Mouse (Mus musculus) adrenal gland, postnatal 14 days (tissue): ENCODE results near the gene Ptbp3. TPM values are rescaled to one million over a fixed set of nuclear protein-coding genes. Genes with fewer than 3 reads are reported as not detected.
"Not testable (repeated sequence)": the region's sequence is repeated elsewhere in the genome, so short reads cannot be mapped to it uniquely, and the experiment has no call there.

ENCODE experiments used
- DNase-seq: peaks from one replicate; pipeline ENCODE4 v3.0.0; 2021; ENCODE audit warnings: mixed read lengths
- long read RNA-seq, 2 experiments: library from polyadenylated mRNA; stranded (forward); transcript quantifications; one replicate each; pipeline ENCODE4 v2.0.0; 2021
- total RNA-seq: library from RNA; stranded (reverse); gene quantifications from 2 replicates; pipeline ENCODE4 v1.2.3, GENCODE M21; 2021

The Ptbp3 gene
- total RNA-seq = 121 and 137 TPM in 2 replicates
- long read RNA-seq, experiment 1, full-length matches to known transcripts = 4 of 12 reads
- long read RNA-seq, experiment 1, partial matches to known transcripts = 2 of 12 reads
- long read RNA-seq, experiment 1, other reads (novel, unspliced or antisense) = 6 of 12 reads
- long read RNA-seq, experiment 2, full-length matches to known transcripts = 7 of 17 reads
- long read RNA-seq, experiment 2, partial matches to known transcripts = 0 of 17 reads
- long read RNA-seq, experiment 2, other reads (novel, unspliced or antisense) = 10 of 17 reads

- DNase-seq = peak; percentile 97
Observed at GRCm38 (mm10) chr4:59549175-59549976, at the start of gene Ptbp3. Gene Ptbp3, minus strand, starts transcription at chr4:59549364.

- DNase-seq = no peak
Observed at GRCm38 (mm10) chr4:59596556-59596955, 47.4 kb upstream of the Ptbp3 start.

GRCm38 (mm10) chr4:59594614-59595013 lies 45.5 kb upstream of the Ptbp3 start:
- DNase-seq = no peak

- no peak for DNase-seq
Observed at GRCm38 (mm10) chr4:59587872-59588226, 38.7 kb upstream of the Ptbp3 start.

GRCm38 (mm10) chr4:59587215-59587871 lies 38.2 kb upstream of the Ptbp3 start:
- no peak for DNase-seq

GRCm38 (mm10) chr4:59585097-59585496 lies 35.9 kb upstream of the Ptbp3 start:
- DNase-seq = peak; percentile 66

GRCm38 (mm10) chr4:59582186-59582585 lies 33.0 kb upstream of the Ptbp3 start:
- no peak for DNase-seq

- peak; percentile 99 for DNase-seq
Observed at GRCm38 (mm10) chr4:59581314-59582185, 32.4 kb upstream of the Ptbp3 start, which contains the start of gene Hsdl2. Gene Hsdl2, plus strand, starts transcription at chr4:59581563.

GRCm38 (mm10) chr4:59580495-59581281 lies 31.5 kb upstream of the Ptbp3 start:
- peak; percentile 78 for DNase-seq

- no peak for DNase-seq
Observed at GRCm38 (mm10) chr4:59575184-59575958, 26.2 kb upstream of the Ptbp3 start.

- DNase-seq = no peak
Observed at GRCm38 (mm10) chr4:59572521-59573118, 23.5 kb upstream of the Ptbp3 start.

- not testable (repeated sequence) for DNase-seq
Observed at GRCm38 (mm10) chr4:59570519-59570918, 21.4 kb upstream of the Ptbp3 start.

GRCm38 (mm10) chr4:59569538-59569937 lies 20.4 kb upstream of the Ptbp3 start:
- DNase-seq = peak; percentile 85

GRCm38 (mm10) chr4:59567576-59568260 lies 18.6 kb upstream of the Ptbp3 start:
- DNase-seq = peak; percentile 35

- no peak for DNase-seq
Observed at GRCm38 (mm10) chr4:59565571-59566188, 16.5 kb upstream of the Ptbp3 start.

- no peak for DNase-seq
Observed at GRCm38 (mm10) chr4:59564128-59564527, 15.0 kb upstream of the Ptbp3 start.

GRCm38 (mm10) chr4:59560141-59560540 lies 11.0 kb upstream of the Ptbp3 start:
- DNase-seq = peak; percentile 62

- peak; percentile 37 for DNase-seq
Observed at GRCm38 (mm10) chr4:59558096-59558720, 9.0 kb upstream of the Ptbp3 start.
